Mouse (Mus musculus) forebrain, postnatal 0 days (tissue): ENCODE data around the gene Emc10. TPM values are rescaled to one million over a fixed set of nuclear protein-coding genes. Genes with fewer than 3 reads are reported as not detected.

Experiments used
- ATAC-seq: fragments of 200-750 bp; cut with Nextera tagmentation; 2 replicates; pipeline ENCODE4 v1.8.0; 2017; ENCODE audit warnings: mild to moderate bottlenecking, moderate library complexity
- DNase-seq: peaks from one replicate; pipeline ENCODE4 v3.0.0-alpha.2; 2015
- H3K27ac ChIP-seq: fragments of 300-500 bp; sonication (generic); 2 replicates; pipeline ENCODE4 v1.5.1; 2014; ENCODE audit warnings: low read depth, mild to moderate bottlenecking, antibody characterized with exemption, low read length, moderate library complexity, mixed read lengths
- H3K27me3 ChIP-seq: fragments of 300-500 bp; sonication (generic); 2 replicates; pipeline ENCODE4 v1.6.1; 2014; ENCODE audit warnings: mild to moderate bottlenecking, low read length, mixed read lengths; ENCODE audit not compliant: insufficient read depth
- H3K36me3 ChIP-seq: fragments of 300-500 bp; sonication (generic); 2 replicates; pipeline ENCODE4 v1.6.1; 2014; ENCODE audit warnings: mild to moderate bottlenecking, moderate library complexity; ENCODE audit not compliant: insufficient read depth
- H3K4me1 ChIP-seq: fragments of 300-500 bp; sonication (generic); 2 replicates; pipeline ENCODE4 v1.6.1; 2014; ENCODE audit warnings: antibody characterized with exemption; ENCODE audit not compliant: insufficient read depth
- H3K4me2 ChIP-seq: fragments of 300-500 bp; sonication (generic); 2 replicates; pipeline ENCODE4 v1.6.1; 2014; ENCODE audit warnings: low read depth, mild to moderate bottlenecking, moderate library complexity
- H3K4me3 ChIP-seq: fragments of 300-500 bp; sonication (generic); 2 replicates; pipeline ENCODE4 v1.5.1; 2014; ENCODE audit warnings: low read depth, low read length, mixed read lengths
- H3K9ac ChIP-seq: fragments of 300-500 bp; sonication (generic); 2 replicates; pipeline ENCODE4 v1.6.1; 2014; ENCODE audit warnings: mild to moderate bottlenecking
- H3K9me3 ChIP-seq: fragments of 300-500 bp; sonication (generic); 2 replicates; pipeline ENCODE4 v1.6.1; 2016; ENCODE audit warnings: low read length
- CTCF ChIP-seq: sonication (generic); IDR thresholded peaks from 2 replicates; pipeline ENCODE4 v1.5.1; 2016; ENCODE audit warnings: antibody characterized with exemption, control low read depth, low read depth
- WGBS: fragments of 180-500 bp; shearing (Covaris S2); extraction: QIAGEN DNeasy Blood & Tissue Kit; methylation state at CpG from one replicate; pipeline ENCODE4 v1.1.7; 2014; 5-methylcytosine and 5-hydroxymethylcytosine counted together
- polyA plus RNA-seq: library from polyadenylated mRNA; unstranded; fragments of >200 nt; fragmentation: Nextera tagmentation; extraction: Ambion mirVana; gene quantifications from 2 replicates; pipeline ENCODE4 v1.2.1, GENCODE M21; 2015
- total RNA-seq: library from RNA; depleted of rRNA; stranded (reverse); fragments of >200 nt; gene quantifications from 2 replicates; pipeline ENCODE4 v1.2.3, GENCODE M21; 2014

The Emc10 gene
- total and polyA plus RNA-seq, 2 experiments from 2014 or later = 168 to 238 TPM

DNA sequence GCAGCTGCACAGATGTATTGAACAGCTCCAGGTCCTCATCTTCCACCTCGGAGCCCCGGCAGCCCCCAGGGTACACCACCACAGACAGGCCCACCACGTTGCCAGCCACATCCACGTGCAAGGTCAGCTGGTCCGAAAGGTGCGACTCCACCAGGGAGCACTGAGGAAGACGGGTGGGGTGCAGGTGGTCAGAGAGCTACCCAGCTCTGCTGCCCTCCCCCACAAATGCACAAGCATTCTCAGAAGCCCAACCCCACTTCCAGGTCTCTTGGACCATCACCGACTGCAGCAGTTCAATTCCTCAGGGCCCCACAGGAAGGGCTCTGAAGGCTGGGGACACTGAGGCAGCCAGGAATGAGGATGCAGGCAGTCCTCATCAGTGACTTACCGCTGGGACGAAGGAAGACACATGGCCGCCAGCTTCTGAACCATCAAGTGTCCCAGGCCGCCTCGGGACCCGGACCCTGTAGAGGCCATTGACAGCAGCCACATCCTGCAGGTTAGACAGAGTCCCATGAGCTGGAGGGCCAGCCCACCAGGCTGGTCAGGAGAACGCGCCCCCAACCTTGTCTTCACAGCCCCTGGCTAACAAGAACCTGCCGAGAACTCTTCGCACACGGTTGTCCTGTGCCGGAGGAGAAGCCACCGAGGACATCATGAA lies 4.0 kb downstream of the Emc10 start:
- Histone ChIP-seq H3K4me3 (no peak overlapping the region), H3K36me3 (peaks cover 45% of the 10 kb centered on the region), H3K27me3 (no peaks in the 10 kb centered on the region), H3K4me1 (peaks cover 13% of the 10 kb centered on the region), H3K4me2 (no peak overlapping the region), H3K27ac (no peak overlapping the region), H3K9ac (no peak overlapping the region), H3K9me3 (no peaks in the 10 kb centered on the region)
- DNase-seq = no peak
- ATAC-seq = no peak
- TF ChIP-seq CTCF = no peak
- 94% methylated on average over 21 of the region's 21 CpGs for WGBS

DNA sequence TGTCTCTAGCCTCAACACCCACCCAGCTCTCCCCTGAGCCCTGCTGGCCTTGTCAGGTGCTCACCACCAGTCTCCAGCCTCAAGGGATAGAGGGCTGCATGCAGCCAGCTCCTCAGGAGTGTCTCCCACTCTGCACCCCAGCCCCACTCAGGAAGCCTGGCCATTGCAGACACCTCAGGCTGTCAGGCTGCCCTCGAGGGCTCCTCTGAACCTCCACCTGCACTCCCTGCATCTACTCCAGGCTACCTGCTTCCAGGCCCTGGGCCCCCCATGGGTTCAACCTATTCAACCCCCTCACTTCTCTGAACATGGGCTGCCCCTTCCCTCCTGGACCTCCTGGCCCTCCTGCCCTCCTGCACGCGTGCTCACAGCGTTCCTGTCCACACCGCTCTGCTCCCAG lies 4.9 kb downstream of the Emc10 start:
- Histone ChIP-seq H3K27me3 (no peaks in the 10 kb centered on the region), H3K4me3 (no peak overlapping the region), H3K4me1 (peaks cover 12% of the 10 kb centered on the region), H3K9me3 (no peaks in the 10 kb centered on the region), H3K36me3 (peaks cover 45% of the 10 kb centered on the region), H3K27ac (no peak overlapping the region), H3K9ac (no peak overlapping the region), H3K4me2 (no peak overlapping the region)
- TF ChIP-seq CTCF = no peak
- DNase-seq = no peak
- 90% methylated on average over 5 of the region's 5 CpGs for WGBS
- ATAC-seq = no peak

DNA sequence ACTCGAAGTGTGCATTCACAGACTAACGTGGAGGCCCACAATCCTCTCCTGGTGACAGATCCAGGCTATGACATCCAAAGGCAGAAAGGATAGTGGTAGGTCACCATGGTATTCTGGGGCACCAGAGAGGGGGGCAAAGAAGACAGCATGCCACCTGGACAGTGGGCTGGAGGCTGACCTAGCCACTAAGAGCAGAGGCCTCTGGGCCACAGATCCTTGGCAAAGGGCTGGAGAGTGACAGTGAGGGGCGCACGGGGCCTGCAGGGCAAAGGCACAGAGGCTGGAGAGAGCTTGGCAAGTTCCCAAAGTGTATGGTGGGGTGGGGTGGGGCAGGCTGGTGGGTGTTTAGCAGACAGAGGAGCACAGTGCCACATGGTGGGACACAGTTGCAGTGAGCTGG lies 6.0 kb downstream of the Emc10 start:
- WGBS = 86% methylated on average over 4 of the region's 4 CpGs
- Histone ChIP-seq H3K9me3 (no peaks in the 10 kb centered on the region), H3K4me1 (peaks cover 6% of the 10 kb centered on the region; the same call in 1 of the 2 replicates), H3K27ac (no peak overlapping the region), H3K27me3 (no peaks in the 10 kb centered on the region), H3K4me2 (no peak overlapping the region), H3K9ac (no peak overlapping the region), H3K4me3 (no peak overlapping the region), H3K36me3 (peaks cover 45% of the 10 kb centered on the region)
- ATAC-seq = no peak
- no peak for DNase-seq
- no peak for TF ChIP-seq CTCF

DNA sequence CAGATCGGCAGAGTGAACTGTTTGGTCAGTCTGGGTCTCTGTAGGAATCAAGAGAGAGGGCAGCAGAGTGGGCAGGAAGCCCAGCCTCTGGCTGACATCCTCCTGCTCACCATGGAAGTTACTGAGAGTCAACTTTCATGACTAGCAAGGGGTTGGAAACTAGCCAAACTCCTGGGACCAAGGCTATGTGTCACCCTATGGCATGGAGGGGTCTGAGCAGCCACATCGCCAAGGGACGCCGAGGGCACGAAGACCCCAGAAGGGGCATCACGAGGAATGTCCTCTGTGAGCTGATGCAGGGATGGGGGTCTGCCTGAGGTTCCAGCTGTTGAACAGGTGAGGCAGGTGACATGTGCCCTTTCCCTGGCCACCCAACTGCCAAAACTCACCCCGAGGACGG lies 7.8 kb downstream of the Emc10 start:
- no peaks in the 10 kb centered on the region for H3K9me3 ChIP-seq
- H3K36me3 ChIP-seq = peaks cover 45% of the 10 kb centered on the region
- DNase-seq (no peak), ATAC-seq (no peak)
- H3K27me3 ChIP-seq = no peaks in the 10 kb centered on the region
- no peak overlapping the region for H3K4me3 ChIP-seq
- H3K4me1 ChIP-seq = no peaks in the 10 kb centered on the region
- H3K27ac ChIP-seq = no peak overlapping the region
- no peak overlapping the region for H3K9ac ChIP-seq
- H3K4me2 ChIP-seq = no peak overlapping the region
- TF ChIP-seq CTCF = no peak
- 93% methylated on average over 8 of the region's 8 CpGs for WGBS

DNA sequence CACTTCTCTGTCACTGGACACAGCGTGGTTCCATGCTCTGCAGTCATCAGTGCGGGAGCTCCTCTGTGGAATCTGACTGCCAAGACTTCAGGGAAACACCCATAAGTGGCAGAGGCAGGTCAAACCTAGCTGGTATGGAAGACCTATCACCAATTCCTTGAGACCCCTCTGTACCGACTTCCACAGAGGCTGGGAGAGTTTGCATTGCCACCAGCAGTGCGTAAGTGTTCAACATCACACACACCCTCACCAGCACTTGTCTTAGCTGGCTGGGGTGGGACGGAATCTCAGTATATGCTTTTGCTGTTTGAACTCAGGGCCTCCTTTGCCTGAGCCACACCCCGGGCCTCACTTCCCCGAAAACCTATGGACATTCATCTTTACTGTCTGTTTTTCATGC lies 8.4 kb downstream of the Emc10 start:
- no peak overlapping the region for H3K27ac ChIP-seq
- DNase-seq (no peak), ATAC-seq (no peak)
- H3K9me3 ChIP-seq = no peaks in the 10 kb centered on the region
- H3K4me2 ChIP-seq = no peak overlapping the region
- H3K4me3 ChIP-seq = no peak overlapping the region
- no peaks in the 10 kb centered on the region for H3K4me1 ChIP-seq
- no peak overlapping the region for H3K9ac ChIP-seq
- TF ChIP-seq CTCF = no peak
- H3K27me3 ChIP-seq = no peaks in the 10 kb centered on the region
- peaks cover 39% of the 10 kb centered on the region for H3K36me3 ChIP-seq
- 86% methylated on average over 7 of the region's 7 CpGs for WGBS

DNA sequence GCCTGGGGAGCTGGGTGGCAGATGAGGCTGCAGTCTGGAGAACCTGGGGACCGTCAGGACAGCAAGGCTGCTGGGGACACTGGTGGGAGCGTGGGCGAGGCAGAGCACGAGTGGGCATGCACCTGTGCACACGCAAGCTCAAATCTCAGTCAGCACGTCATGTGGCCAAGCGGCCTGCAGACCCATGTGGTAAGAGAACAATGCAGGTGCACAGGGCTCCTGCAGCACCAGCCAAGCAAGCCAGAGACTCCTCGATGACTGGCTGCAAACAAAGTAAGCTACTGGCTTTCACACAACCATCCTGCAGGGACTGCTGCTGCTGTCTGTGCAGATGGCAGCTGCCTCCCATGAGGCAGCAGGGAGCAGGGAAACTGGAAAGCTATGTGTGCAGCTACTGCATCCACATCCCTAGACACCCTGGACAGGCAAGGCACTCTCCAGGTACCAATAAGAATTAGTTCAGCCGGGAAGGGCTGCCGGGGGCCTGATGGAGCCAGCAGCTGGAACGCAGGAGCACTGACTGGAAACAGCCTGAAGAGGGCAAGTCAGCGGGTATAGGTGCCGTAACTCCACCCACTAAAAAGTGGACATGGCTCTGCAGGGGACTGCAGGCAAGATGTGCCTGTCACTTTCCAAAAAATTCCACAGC lies 9.3 kb downstream of the Emc10 start:
- Histone ChIP-seq H3K36me3 (peaks cover 32% of the 10 kb centered on the region), H3K4me3 (no peak overlapping the region), H3K4me1 (no peaks in the 10 kb centered on the region), H3K27ac (no peak overlapping the region), H3K27me3 (no peaks in the 10 kb centered on the region), H3K9me3 (no peaks in the 10 kb centered on the region), H3K9ac (no peak overlapping the region), H3K4me2 (no peak overlapping the region)
- ATAC-seq = no peak
- WGBS = 65% methylated on average over 13 of the region's 13 CpGs
- no peak for TF ChIP-seq CTCF
- DNase-seq = no peak

DNA sequence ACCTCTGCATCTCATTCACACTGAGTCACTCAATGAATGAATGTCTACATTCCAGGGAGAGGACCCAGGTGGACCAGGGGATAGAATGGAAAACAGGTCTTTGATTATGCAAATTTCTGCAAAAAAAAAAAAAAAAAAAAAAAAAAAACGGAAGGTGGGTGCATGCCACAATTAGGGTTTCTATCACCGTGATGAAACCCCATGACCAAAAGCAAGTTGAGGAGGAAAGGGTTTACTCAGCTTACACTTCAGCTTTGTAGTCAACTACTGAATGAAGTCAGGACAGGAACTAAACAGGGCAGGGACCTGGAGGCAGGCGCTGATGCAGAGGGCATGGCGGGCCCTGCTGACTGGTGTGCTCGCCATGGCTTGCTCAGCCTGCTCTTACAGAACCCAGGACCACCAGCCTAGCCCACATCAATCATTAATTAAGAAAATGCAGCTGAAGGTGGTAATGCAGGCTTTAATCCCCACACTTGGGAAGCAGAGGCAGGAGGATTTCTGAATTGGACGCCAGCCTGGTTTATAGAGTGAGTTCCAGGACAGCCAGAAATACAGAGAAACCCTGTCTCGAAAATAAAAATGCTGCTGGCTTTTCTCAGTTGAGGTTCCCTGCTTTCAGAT lies 10.6 kb downstream of the Emc10 start:
- Histone ChIP-seq H3K27me3 (peaks cover 3% of the 10 kb centered on the region; the same call in 1 of the 2 replicates), H3K4me1 (no peaks in the 10 kb centered on the region), H3K36me3 (peaks cover 18% of the 10 kb centered on the region), H3K4me2 (no peak overlapping the region), H3K27ac (no peak overlapping the region), H3K9ac (no peak overlapping the region), H3K4me3 (no peak overlapping the region), H3K9me3 (no peaks in the 10 kb centered on the region)
- ATAC-seq = no peak
- DNase-seq = no peak
- no peak for TF ChIP-seq CTCF
- 73% methylated on average over 7 of the region's 7 CpGs for WGBS
